Mouse (Mus musculus) spleen, adult 2 months (tissue): ENCODE data around the gene Trpc7.

Experiments used
- CTCF ChIP-seq: fragments of 200-500 bp; IDR thresholded peaks from 2 replicates; pipeline ENCODE4 v1.5.1; 2011; ENCODE audit warnings: mild to moderate bottlenecking, inconsistent platforms; ENCODE audit not compliant: insufficient read depth, insufficient read length, insufficient replicate concordance; ENCODE audit errors: extremely low read depth
- POLR2A ChIP-seq: fragments of 200-500 bp; IDR thresholded peaks from 2 replicates; pipeline ENCODE4 v1.6.1; 2011; ENCODE audit warnings: low read depth, low read length, inconsistent platforms

DNA sequence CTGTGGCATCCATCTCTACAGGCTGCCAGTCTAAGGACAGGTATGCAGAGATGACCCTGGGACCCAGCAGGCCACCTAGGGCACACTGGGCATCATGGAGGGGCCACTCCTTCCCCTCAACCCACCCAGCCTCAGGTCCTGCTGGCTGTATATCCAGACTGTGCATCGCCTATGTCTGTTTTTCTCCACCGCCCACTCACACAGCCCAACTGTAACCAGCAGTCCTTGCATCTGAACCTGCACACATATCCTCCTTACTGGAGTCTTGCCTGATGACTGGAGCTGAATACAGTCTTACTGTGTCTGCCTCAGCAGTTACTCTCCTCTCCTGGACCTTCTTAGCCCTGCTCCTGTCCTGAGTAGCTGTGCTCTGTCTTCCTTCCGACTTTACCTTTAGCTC, 114.1 kb downstream of the Trpc7 start:
- TF ChIP-seq CTCF (no peak), POLR2A (no peak)
